Mouse (Mus musculus) midbrain, embryonic 12.5 days (tissue): ENCODE results near the gene Arhgef25. TPM values are rescaled to one million over a fixed set of nuclear protein-coding genes. Genes with fewer than 3 reads are reported as not detected.
"Not testable (repeated sequence)": the region's sequence is repeated elsewhere in the genome, so short reads cannot be mapped to it uniquely, and the experiment has no call there.

ENCODE experiments used
- ATAC-seq: fragments of 200-750 bp; cut with Nextera tagmentation; 2 replicates; pipeline ENCODE4 v1.8.0; 2017; ENCODE audit warnings: low read depth, moderate TSS enrichment, moderate library complexity; ENCODE audit not compliant: low FRiP score
- H3K27ac ChIP-seq: fragments of 300-500 bp; sonication (generic); replicated peaks from 2 replicates; pipeline ENCODE4 v1.5.1; 2016; ENCODE audit warnings: mild to moderate bottlenecking
- H3K27me3 ChIP-seq: fragments of 300-500 bp; sonication (generic); 2 replicates; pipeline ENCODE4 v1.6.1; 2016; ENCODE audit warnings: mild to moderate bottlenecking
- H3K36me3 ChIP-seq: fragments of 300-500 bp; sonication (generic); 2 replicates; pipeline ENCODE4 v1.6.1; 2016
- H3K4me1 ChIP-seq: fragments of 300-500 bp; sonication (generic); 2 replicates; pipeline ENCODE4 v1.6.1; 2016
- H3K4me2 ChIP-seq: fragments of 300-500 bp; sonication (generic); replicated peaks from 2 replicates; pipeline ENCODE4 v1.6.1; 2016; ENCODE audit warnings: mild to moderate bottlenecking, moderate library complexity
- H3K4me3 ChIP-seq: fragments of 300-500 bp; sonication (generic); 2 replicates; pipeline ENCODE4 v1.5.1; 2016; ENCODE audit warnings: mild to moderate bottlenecking
- H3K9ac ChIP-seq: fragments of 300-500 bp; sonication (generic); replicated peaks from 2 replicates; pipeline ENCODE4 v1.6.1; 2016; ENCODE audit warnings: mild to moderate bottlenecking, moderate library complexity
- H3K9me3 ChIP-seq: fragments of 300-500 bp; sonication (generic); 2 replicates; pipeline ENCODE4 v1.6.1; 2016; ENCODE audit warnings: mild to moderate bottlenecking
- WGBS: fragments of 180-500 bp; shearing (Covaris S2); methylation state at CpG from one replicate; pipeline ENCODE4 v1.1.7; 2016; 5-methylcytosine and 5-hydroxymethylcytosine counted together
- polyA plus RNA-seq: library from polyadenylated mRNA; unstranded; fragments of >200 nt; fragmentation: Nextera tagmentation; extraction: Ambion mirVana; gene quantifications from 2 replicates; pipeline ENCODE4 v1.2.1, GENCODE M21; 2016

Gene Arhgef25
- polyA plus RNA-seq, 1 experiment from 2014 or later, result 46.1 TPM

- H3K4me2 ChIP-seq, H3K27ac ChIP-seq, H3K9me3 ChIP-seq, H3K4me3 ChIP-seq, ATAC-seq, H3K9ac ChIP-seq, H3K27me3 ChIP-seq: not testable (repeated sequence)
- H3K36me3 ChIP-seq, result peaks cover 22% of the 10 kb centered on the region
- H3K4me1 ChIP-seq, result peaks cover 61% of the 10 kb centered on the region
- WGBS, result 100% methylated on average over 1 of the region's 1 CpGs
Observed at GRCm38 (mm10) chr10:127192057-127192328, 2.1 kb upstream of the Arhgef25 start.

GRCm38 (mm10) chr10:127191191-127192056, 1.5 kb upstream of the Arhgef25 start:
- Histone ChIP-seq H3K27me3 (peaks cover 4% of the 10 kb centered on the region; the same call in 1 of the 2 replicates), H3K4me1 (peaks cover 57% of the 10 kb centered on the region), H3K4me2 (no peak overlapping the region), H3K9ac (0 out of 2 replicates have a peak overlapping the region, but pooled peaks have one; percentile 20), H3K4me3 (no peak overlapping the region), H3K27ac (no peak overlapping the region), H3K36me3 (peaks cover 26% of the 10 kb centered on the region), H3K9me3 (peaks cover 3% of the 10 kb centered on the region; the same call in 1 of the 2 replicates)
- ATAC-seq, result no peak
- WGBS, result 78% methylated on average over 19 of the region's 19 CpGs

- H3K27me3 ChIP-seq, result peaks cover 4% of the 10 kb centered on the region; the same call in 1 of the 2 replicates
- peak overlapping the region; percentile 75; the same call in 1 of the 2 replicates for H3K4me3 ChIP-seq
- H3K9me3 ChIP-seq, result peaks cover 3% of the 10 kb centered on the region; the same call in 1 of the 2 replicates
- peaks cover 28% of the 10 kb centered on the region for H3K36me3 ChIP-seq
- peak overlapping the region; percentile 43; the same call in 1 of the 2 replicates for H3K27ac ChIP-seq
- H3K4me2 ChIP-seq, result peak overlapping the region; percentile 99
- H3K4me1 ChIP-seq, result peaks cover 54% of the 10 kb centered on the region
- no peak for ATAC-seq
- 0 out of 2 replicates have a peak overlapping the region, but pooled peaks have one; percentile 20 for H3K9ac ChIP-seq
- 28% methylated on average over 14 of the region's 14 CpGs for WGBS
Observed at GRCm38 (mm10) chr10:127190398-127191190, 711 bp upstream of the Arhgef25 start.

GRCm38 (mm10) chr10:127189116-127189650, 700 bp downstream of the Arhgef25 start:
- Histone ChIP-seq H3K4me3 (peak overlapping the region; percentile 75), H3K27me3 (peaks cover 16% of the 10 kb centered on the region), H3K4me2 (peak overlapping the region; percentile 99), H3K4me1 (peaks cover 58% of the 10 kb centered on the region), H3K27ac (peak overlapping the region; percentile 86), H3K36me3 (peaks cover 28% of the 10 kb centered on the region), H3K9ac (peak overlapping the region; percentile 91), H3K9me3 (peaks cover 3% of the 10 kb centered on the region; the same call in 1 of the 2 replicates)
- WGBS, result under 1% methylated on average over 26 of the region's 26 CpGs
- ATAC-seq, result peak; percentile 8; the same call in 1 of the 2 replicates

GRCm38 (mm10) chr10:127188465-127189115, 1.3 kb downstream of the Arhgef25 start:
- peak; percentile 87 for ATAC-seq
- Histone ChIP-seq H3K36me3 (peaks cover 27% of the 10 kb centered on the region), H3K27me3 (peaks cover 20% of the 10 kb centered on the region)

GRCm38 (mm10) chr10:127188079-127188453, 1.8 kb downstream of the Arhgef25 start:
- ATAC-seq, result peak; percentile 11; the same call in 1 of the 2 replicates
- peak overlapping the region; percentile 99 for H3K4me2 ChIP-seq
- H3K4me3 ChIP-seq, result peak overlapping the region; percentile 75
- H3K27ac ChIP-seq, result peak overlapping the region; percentile 86
- peaks cover 25% of the 10 kb centered on the region for H3K27me3 ChIP-seq
- H3K36me3 ChIP-seq, result peaks cover 27% of the 10 kb centered on the region
- H3K4me1 ChIP-seq, result peaks cover 66% of the 10 kb centered on the region
- peaks cover 3% of the 10 kb centered on the region; the same call in 1 of the 2 replicates for H3K9me3 ChIP-seq
- peak overlapping the region; percentile 91 for H3K9ac ChIP-seq
- under 1% methylated on average over 15 of the region's 21 CpGs for WGBS

More at GRCm38 (mm10) chr10:127188465-127189115, 1.3 kb downstream of the Arhgef25 start:
- peaks cover 63% of the 10 kb centered on the region for H3K4me1 ChIP-seq
- peaks cover 3% of the 10 kb centered on the region; the same call in 1 of the 2 replicates for H3K9me3 ChIP-seq
- peak overlapping the region; percentile 75 for H3K4me3 ChIP-seq
- WGBS, result under 1% methylated on average over 39 of the region's 46 CpGs
- H3K27ac ChIP-seq, result peak overlapping the region; percentile 86
- H3K9ac ChIP-seq, result peak overlapping the region; percentile 91
- H3K4me2 ChIP-seq, result peak overlapping the region; percentile 99

GRCm38 (mm10) chr10:127187371-127188078, 2.4 kb downstream of the Arhgef25 start:
- H3K36me3 ChIP-seq, result peaks cover 27% of the 10 kb centered on the region
- no peak for ATAC-seq

GRCm38 (mm10) chr10:127186451-127186850, 3.4 kb downstream of the Arhgef25 start:
- H3K4me2 ChIP-seq, result no peak overlapping the region
- H3K9me3 ChIP-seq, result peaks cover 3% of the 10 kb centered on the region; the same call in 1 of the 2 replicates
- no peak overlapping the region for H3K9ac ChIP-seq
- H3K36me3 ChIP-seq, result peaks cover 25% of the 10 kb centered on the region
- H3K27me3 ChIP-seq, result peaks cover 41% of the 10 kb centered on the region
- WGBS, result 95% methylated on average over 1 of the region's 1 CpGs
- H3K4me1 ChIP-seq, result peaks cover 62% of the 10 kb centered on the region
- H3K4me3 ChIP-seq, result no peak overlapping the region
- no peak overlapping the region for H3K27ac ChIP-seq
- no peak for ATAC-seq

More at GRCm38 (mm10) chr10:127187371-127188078, 2.4 kb downstream of the Arhgef25 start:
- Histone ChIP-seq H3K4me1 (peaks cover 63% of the 10 kb centered on the region), H3K4me2 (peak overlapping the region; percentile 99), H3K4me3 (peak overlapping the region; percentile 75), H3K9me3 (peaks cover 3% of the 10 kb centered on the region; the same call in 1 of the 2 replicates), H3K27me3 (peaks cover 31% of the 10 kb centered on the region), H3K27ac (peak overlapping the region; percentile 86), H3K9ac (peak overlapping the region; percentile 91)
- WGBS, result 45% methylated on average over 10 of the region's 10 CpGs

- WGBS, result 86% methylated on average over 15 of the region's 15 CpGs
- no peak for ATAC-seq
- Histone ChIP-seq H3K27me3 (peaks cover 47% of the 10 kb centered on the region), H3K36me3 (peaks cover 17% of the 10 kb centered on the region), H3K4me1 (peaks cover 56% of the 10 kb centered on the region), H3K9me3 (peaks cover 3% of the 10 kb centered on the region; the same call in 1 of the 2 replicates), H3K4me2 (no peak overlapping the region), H3K9ac (no peak overlapping the region), H3K27ac (no peak overlapping the region), H3K4me3 (no peak overlapping the region)
Observed at GRCm38 (mm10) chr10:127185506-127185905, 4.4 kb downstream of the Arhgef25 start.

- no peak for ATAC-seq
- Histone ChIP-seq H3K9me3 (peaks cover 3% of the 10 kb centered on the region; the same call in 1 of the 2 replicates), H3K27me3 (peaks cover 51% of the 10 kb centered on the region), H3K4me3 (no peak overlapping the region), H3K36me3 (peaks cover 17% of the 10 kb centered on the region), H3K4me1 (peaks cover 56% of the 10 kb centered on the region), H3K9ac (no peak overlapping the region), H3K27ac (no peak overlapping the region), H3K4me2 (no peak overlapping the region)
- 70% methylated on average over 9 of the region's 9 CpGs for WGBS
Observed at GRCm38 (mm10) chr10:127185101-127185500, 4.8 kb downstream of the Arhgef25 start.
